Mouse (Mus musculus): ENCODE measurements around the gene Ankle2. TPM values are rescaled to one million over a fixed set of nuclear protein-coding genes. Genes with fewer than 3 reads are reported as not detected.
A peak's percentile ranks its signal among the peaks of the same experiment; 100 is the strongest.

Ankle2 gene
- polyA plus RNA-seq, 1 experiment from 2014 or later = 37.5 TPM

- Histone ChIP-seq H3K4me2 (no peak overlapping the region), H3K36me3 (ENCODE audit: control insufficient read depth, insufficient read depth, low read length) (no peaks in the 10 kb centered on the region), H3K4me1 (ENCODE audit: control insufficient read depth, insufficient read depth, low read length) (no peaks in the 10 kb centered on the region), H3K4me3 (ENCODE audit: low read depth, low read length) (no peak overlapping the region), H3K27me3 (ENCODE audit: control insufficient read depth, insufficient read depth, low read length) (no peaks in the 10 kb centered on the region), H3K9me3 (ENCODE audit: control insufficient read depth, low read length) (no peaks in the 10 kb centered on the region), H3K27ac (ENCODE audit: low read depth, low read length) (no peak overlapping the region), H3K9ac (ENCODE audit: low read length) (no peak overlapping the region)
- 75% methylated on average over 2 of the region's 2 CpGs for WGBS
- ATAC-seq (ENCODE audit: low FRiP score) = no peak
- no peak for DNase-seq (ENCODE audit: low spot score, missing footprints)
These were observed 44.0 kb downstream of the Ankle2 start for GRCm38 (mm10) chr5:110274846-110275245.

DNA sequence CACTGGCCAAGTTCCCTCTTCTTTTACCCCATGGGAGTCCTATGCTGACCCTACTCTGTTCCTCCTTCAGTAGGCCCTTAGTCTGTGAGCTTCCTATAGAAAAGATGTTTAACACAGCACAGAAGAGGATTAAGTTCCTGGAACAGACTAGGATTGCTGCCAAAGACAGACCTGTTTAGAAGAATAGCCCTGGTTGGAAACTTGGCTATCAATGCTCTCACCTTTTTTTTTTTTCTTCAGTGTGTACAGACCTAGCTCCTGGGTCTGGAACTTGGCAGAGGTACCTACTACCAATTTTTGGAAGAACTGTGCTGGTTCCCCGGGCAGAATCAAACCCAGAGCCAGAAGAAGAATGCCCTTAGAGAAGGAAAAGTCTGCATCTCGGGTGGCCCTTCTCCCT lies 45.6 kb downstream of the Ankle2 start:
- no peak overlapping the region for H3K27ac ChIP-seq (ENCODE audit: low read depth, low read length)

DNA sequence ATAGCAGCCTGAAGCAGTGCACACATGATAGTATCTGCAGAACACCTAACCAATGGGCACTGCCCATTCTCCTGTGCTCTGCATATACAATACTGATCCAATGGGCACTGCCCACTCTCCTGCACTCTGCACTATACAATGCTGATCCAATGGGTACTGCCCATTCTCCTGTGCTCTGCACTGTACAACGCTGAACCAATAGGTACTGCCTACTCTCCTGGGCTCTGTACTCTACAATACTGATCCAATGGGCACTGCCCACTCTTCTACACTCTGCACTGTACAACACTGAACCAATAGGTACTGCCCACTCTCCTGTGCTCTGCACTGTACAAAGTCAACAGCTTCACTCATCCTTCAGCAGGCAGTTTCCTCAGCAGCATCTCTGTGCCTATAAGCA lies 46.1 kb downstream of the Ankle2 start:
- H3K9ac ChIP-seq (ENCODE audit: low read length) = no peak overlapping the region
- no peak overlapping the region for H3K4me3 ChIP-seq (ENCODE audit: low read depth, low read length)
- no peaks in the 10 kb centered on the region for H3K36me3 ChIP-seq (ENCODE audit: control insufficient read depth, insufficient read depth, low read length)
- DNase-seq (ENCODE audit: low spot score, missing footprints) (no peak), ATAC-seq (ENCODE audit: low FRiP score) (no peak)
- no peak overlapping the region for H3K4me2 ChIP-seq
- H3K9me3 ChIP-seq (ENCODE audit: control insufficient read depth, low read length) = no peaks in the 10 kb centered on the region
- no peak overlapping the region for H3K27ac ChIP-seq (ENCODE audit: low read depth, low read length)
- no peaks in the 10 kb centered on the region for H3K27me3 ChIP-seq (ENCODE audit: control insufficient read depth, insufficient read depth, low read length)
- WGBS = 84% methylated on average over 1 of the region's 1 CpGs
- no peaks in the 10 kb centered on the region for H3K4me1 ChIP-seq (ENCODE audit: control insufficient read depth, insufficient read depth, low read length)

More for the DNA sequence above, 45.6 kb downstream of the Ankle2 start:
- no peak overlapping the region for H3K9ac ChIP-seq (ENCODE audit: low read length)
- H3K27me3 ChIP-seq (ENCODE audit: control insufficient read depth, insufficient read depth, low read length) = no peaks in the 10 kb centered on the region
- H3K9me3 ChIP-seq (ENCODE audit: control insufficient read depth, low read length) = no peaks in the 10 kb centered on the region
- H3K4me2 ChIP-seq = no peak overlapping the region
- no peak for ATAC-seq (ENCODE audit: low FRiP score)
- no peaks in the 10 kb centered on the region for H3K4me1 ChIP-seq (ENCODE audit: control insufficient read depth, insufficient read depth, low read length)
- no peaks in the 10 kb centered on the region for H3K36me3 ChIP-seq (ENCODE audit: control insufficient read depth, insufficient read depth, low read length)
- DNase-seq (ENCODE audit: low spot score, missing footprints) = no peak
- no peak overlapping the region for H3K4me3 ChIP-seq (ENCODE audit: low read depth, low read length)
- WGBS = 88% methylated on average over 2 of the region's 2 CpGs

GRCm38 (mm10) chr5:110281984-110282383 lies 51.2 kb downstream of the Ankle2 start:
- Histone ChIP-seq H3K9me3 (ENCODE audit: control insufficient read depth, low read length) (no peaks in the 10 kb centered on the region), H3K4me2 (no peak overlapping the region), H3K27me3 (ENCODE audit: control insufficient read depth, insufficient read depth, low read length) (peaks cover 11% of the 10 kb centered on the region; the same call in 1 of the 2 replicates), H3K4me1 (ENCODE audit: control insufficient read depth, insufficient read depth, low read length) (peaks cover 2% of the 10 kb centered on the region; the same call in 1 of the 2 replicates), H3K36me3 (ENCODE audit: control insufficient read depth, insufficient read depth, low read length) (no peaks in the 10 kb centered on the region), H3K9ac (ENCODE audit: low read length) (no peak overlapping the region), H3K4me3 (ENCODE audit: low read depth, low read length) (no peak overlapping the region), H3K27ac (ENCODE audit: low read depth, low read length) (no peak overlapping the region)
- ATAC-seq (ENCODE audit: low FRiP score) = no peak
- DNase-seq (ENCODE audit: low spot score, missing footprints) = no peak
- 85% methylated on average over 2 of the region's 2 CpGs for WGBS

DNA sequence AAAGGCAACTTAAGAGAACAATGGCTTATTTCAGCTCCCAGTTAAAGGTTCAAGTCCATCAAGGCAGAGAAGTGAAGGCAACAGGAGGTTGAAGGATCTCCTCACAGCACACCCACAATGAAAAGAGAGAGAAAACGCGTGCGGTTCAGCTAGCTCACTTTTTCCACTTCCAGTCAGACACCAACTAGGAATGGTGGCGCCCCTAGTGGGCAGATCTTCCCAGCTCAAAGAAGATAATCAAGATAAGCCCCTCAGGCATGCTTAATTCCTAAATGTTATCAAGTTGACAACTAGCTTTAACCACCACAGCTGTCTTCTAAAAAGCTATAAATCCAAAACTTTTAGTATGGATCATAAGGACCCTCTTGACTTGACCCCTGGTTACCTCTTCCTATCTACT lies 53.7 kb downstream of the Ankle2 start:
- Histone ChIP-seq H3K4me1 (ENCODE audit: control insufficient read depth, insufficient read depth, low read length) (peaks cover 2% of the 10 kb centered on the region; the same call in 1 of the 2 replicates), H3K27me3 (ENCODE audit: control insufficient read depth, insufficient read depth, low read length) (peaks cover 11% of the 10 kb centered on the region; the same call in 1 of the 2 replicates), H3K4me2 (no peak overlapping the region), H3K4me3 (ENCODE audit: low read depth, low read length) (no peak overlapping the region), H3K36me3 (ENCODE audit: control insufficient read depth, insufficient read depth, low read length) (no peaks in the 10 kb centered on the region), H3K9ac (ENCODE audit: low read length) (no peak overlapping the region), H3K27ac (ENCODE audit: low read depth, low read length) (no peak overlapping the region), H3K9me3 (ENCODE audit: control insufficient read depth, low read length) (no peaks in the 10 kb centered on the region)
- peak; percentile 92 for DNase-seq (ENCODE audit: low spot score, missing footprints)
- WGBS = 16% methylated on average over 4 of the region's 4 CpGs
- no peak for ATAC-seq (ENCODE audit: low FRiP score)

GRCm38 (mm10) chr5:110285156-110285555 lies 54.4 kb downstream of the Ankle2 start:
- H3K4me2 ChIP-seq = peak overlapping the region; percentile 83
- H3K27ac ChIP-seq (ENCODE audit: low read depth, low read length) = no peak overlapping the region
- 0 out of 2 replicates have a peak, but pooled peaks have one; percentile 0 for ATAC-seq (ENCODE audit: low FRiP score)
- DNase-seq (ENCODE audit: low spot score, missing footprints) = peak; percentile 85
- 13% methylated on average over 15 of the region's 15 CpGs for WGBS
- H3K9ac ChIP-seq (ENCODE audit: low read length) = no peak overlapping the region
- H3K4me1 ChIP-seq (ENCODE audit: control insufficient read depth, insufficient read depth, low read length) = peaks cover 2% of the 10 kb centered on the region; the same call in 1 of the 2 replicates
- peaks cover 11% of the 10 kb centered on the region; the same call in 1 of the 2 replicates for H3K27me3 ChIP-seq (ENCODE audit: control insufficient read depth, insufficient read depth, low read length)
- peak overlapping the region; percentile 75 for H3K4me3 ChIP-seq (ENCODE audit: low read depth, low read length)
- H3K9me3 ChIP-seq (ENCODE audit: control insufficient read depth, low read length) = no peaks in the 10 kb centered on the region
- no peaks in the 10 kb centered on the region; the same call in 1 of the 2 replicates for H3K36me3 ChIP-seq (ENCODE audit: control insufficient read depth, insufficient read depth, low read length)

DNA sequence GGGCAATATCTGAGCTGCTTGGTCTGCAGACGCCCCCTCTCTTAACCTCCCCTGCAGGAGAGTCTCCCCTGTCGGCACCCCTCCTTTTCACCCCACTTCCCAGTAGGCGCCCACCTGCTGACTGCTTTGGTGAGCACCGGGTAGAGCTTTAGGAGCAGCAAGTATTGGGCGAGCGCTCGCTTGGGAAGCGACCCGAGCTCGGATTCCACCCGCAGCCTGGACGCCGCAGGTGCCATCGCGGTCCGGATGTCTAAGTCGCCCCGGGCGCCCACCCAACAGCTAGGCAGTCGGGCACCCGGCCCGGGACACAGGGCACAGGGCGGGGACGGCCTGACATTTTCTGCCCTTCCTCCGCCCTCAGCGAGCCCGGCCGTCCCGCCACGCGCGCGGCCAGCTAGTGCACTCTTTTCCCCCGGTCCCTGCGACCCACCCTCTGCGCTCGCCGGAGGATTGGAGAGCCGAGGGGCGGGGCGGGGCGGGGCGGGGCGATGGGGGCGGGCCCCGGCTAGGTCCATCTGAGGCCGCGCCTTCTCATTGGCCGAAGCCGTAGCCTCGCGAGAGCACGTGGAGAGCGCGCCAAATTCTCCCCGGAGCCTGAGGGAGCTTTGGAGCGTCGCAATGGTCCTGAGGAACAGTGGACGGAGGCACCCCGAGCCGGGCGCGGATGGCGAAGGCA lies 55.1 kb downstream of the Ankle2 start, which contains the start of the genes Pxmp2 and Pole:
TSS of gene Pxmp2 (minus strand) at position 417 of the 676 bp plus-strand sequence.
TSS of gene Pole (plus strand) at position 537 of the 676 bp plus-strand sequence.
- Histone ChIP-seq H3K4me1 (ENCODE audit: control insufficient read depth, insufficient read depth, low read length) (peaks cover 2% of the 10 kb centered on the region; the same call in 1 of the 2 replicates), H3K27me3 (ENCODE audit: control insufficient read depth, insufficient read depth, low read length) (peaks cover 11% of the 10 kb centered on the region; the same call in 1 of the 2 replicates), H3K4me2 (peak within 1 kb of the TSS; percentile 83), H3K9ac (ENCODE audit: low read length) (peak within 1 kb of the TSS; percentile 84), H3K9me3 (ENCODE audit: control insufficient read depth, low read length) (no peaks in the 10 kb centered on the region), H3K27ac (ENCODE audit: low read depth, low read length) (0 out of 2 replicates have a peak within 1 kb of the TSS, but pooled peaks have one; percentile 20), H3K4me3 (ENCODE audit: low read depth, low read length) (peak within 1 kb of the TSS; percentile 75), H3K36me3 (ENCODE audit: control insufficient read depth, insufficient read depth, low read length) (no peaks in the 10 kb centered on the region; the same call in 1 of the 2 replicates)
- ATAC-seq (ENCODE audit: low FRiP score) (peak; percentile 99), DNase-seq (ENCODE audit: low spot score, missing footprints) (peak; percentile 100)
- under 1% methylated on average over 64 of the region's 64 CpGs for WGBS

GRCm38 (mm10) chr5:110286446-110287083 lies 55.8 kb downstream of the Ankle2 start:
- H3K4me2 ChIP-seq = peak overlapping the region; percentile 83
- H3K9ac ChIP-seq (ENCODE audit: low read length) = peak overlapping the region; percentile 84
- peak overlapping the region; percentile 75 for H3K4me3 ChIP-seq (ENCODE audit: low read depth, low read length)
- no peak for DNase-seq (ENCODE audit: low spot score, missing footprints)
- H3K36me3 ChIP-seq (ENCODE audit: control insufficient read depth, insufficient read depth, low read length) = no peaks in the 10 kb centered on the region; the same call in 1 of the 2 replicates
- no peaks in the 10 kb centered on the region for H3K9me3 ChIP-seq (ENCODE audit: control insufficient read depth, low read length)
- 0 out of 2 replicates have a peak overlapping the region, but pooled peaks have one; percentile 20 for H3K27ac ChIP-seq (ENCODE audit: low read depth, low read length)
- WGBS = 4% methylated on average over 28 of the region's 31 CpGs
- H3K27me3 ChIP-seq (ENCODE audit: control insufficient read depth, insufficient read depth, low read length) = peaks cover 11% of the 10 kb centered on the region; the same call in 1 of the 2 replicates
- ATAC-seq (ENCODE audit: low FRiP score) = peak; percentile 78
- H3K4me1 ChIP-seq (ENCODE audit: control insufficient read depth, insufficient read depth, low read length) = peaks cover 2% of the 10 kb centered on the region; the same call in 1 of the 2 replicates
